Mouse (Mus musculus) 3T3-L1 (cell line): ENCODE results near the gene Zfp202.
A peak's percentile ranks its signal among the peaks of the same experiment; 100 is the strongest.
"Not testable (repeated sequence)": the region's sequence is repeated elsewhere in the genome, so short reads cannot be mapped to it uniquely, and the experiment has no call there.

Source experiments
- DNase-seq: peaks from one replicate; pipeline ENCODE4 v3.0.0-alpha.2; 2015; ENCODE audit warnings: low read depth, low spot score

Gene Zfp202

GRCm38 (mm10) chr9:40192098-40193038 is at the start of gene Zfp202:
Zfp202 (plus strand) TSS chr9:40192316.
- DNase-seq: peak; percentile 89

GRCm38 (mm10) chr9:40155118-40155644 is 36.9 kb upstream of the Zfp202 start:
- DNase-seq: no peak

GRCm38 (mm10) chr9:40166446-40166845 is 25.7 kb upstream of the Zfp202 start:
- no peak for DNase-seq

GRCm38 (mm10) chr9:40177017-40177416 is 15.1 kb upstream of the Zfp202 start:
- DNase-seq: no peak

- DNase-seq: no peak
These were observed 11.5 kb upstream of the Zfp202 start, which contains the start of gene Olfr986 for GRCm38 (mm10) chr9:40180620-40181019. Olfr986 (plus strand) TSS chr9:40180920.

GRCm38 (mm10) chr9:40185166-40185565 is 7.0 kb upstream of the Zfp202 start:
- DNase-seq: not testable (repeated sequence)

GRCm38 (mm10) chr9:40191086-40191876 is 835 bp upstream of the Zfp202 start:
- no peak for DNase-seq

- peak; percentile 82 for DNase-seq
These were observed 3.9 kb downstream of the Zfp202 start for GRCm38 (mm10) chr9:40195981-40196380.

- peak; percentile 29 for DNase-seq
These were observed 14.4 kb downstream of the Zfp202 start for GRCm38 (mm10) chr9:40206546-40206950.

- DNase-seq: no peak
These were observed 18.6 kb downstream of the Zfp202 start for GRCm38 (mm10) chr9:40210744-40211143.

- no peak for DNase-seq
These were observed 21.9 kb downstream of the Zfp202 start for GRCm38 (mm10) chr9:40214058-40214457.

GRCm38 (mm10) chr9:40216651-40217050 is 24.5 kb downstream of the Zfp202 start:
- DNase-seq: no peak

- no peak for DNase-seq
These were observed 32.2 kb downstream of the Zfp202 start for GRCm38 (mm10) chr9:40224289-40224688.

- DNase-seq: peak; percentile 79
These were observed 36.0 kb downstream of the Zfp202 start for GRCm38 (mm10) chr9:40227874-40228789.

GRCm38 (mm10) chr9:40228804-40229331 is 36.8 kb downstream of the Zfp202 start:
- DNase-seq: no peak

GRCm38 (mm10) chr9:40229479-40229878 is 37.4 kb downstream of the Zfp202 start:
- DNase-seq: no peak

GRCm38 (mm10) chr9:40231019-40231418 is 38.9 kb downstream of the Zfp202 start:
- DNase-seq: no peak

GRCm38 (mm10) chr9:40234233-40235072 is 42.3 kb downstream of the Zfp202 start:
- DNase-seq: no peak

GRCm38 (mm10) chr9:40235220-40235619 is 43.1 kb downstream of the Zfp202 start:
- no peak for DNase-seq

- DNase-seq: no peak
These were observed 47.6 kb downstream of the Zfp202 start for GRCm38 (mm10) chr9:40239749-40240148.
